Mouse (Mus musculus) heart, postnatal 0 days (tissue): Measurements from ENCODE around the gene Ebna1bp2.
A peak's percentile ranks its signal among the peaks of the same experiment; 100 is the strongest.

Source experiments
- CTCF ChIP-seq: IDR thresholded peaks from 2 replicates; pipeline ENCODE4 v1.5.1; 2016; ENCODE audit warnings: antibody characterized with exemption, control low read depth, low read depth
- EP300 ChIP-seq: IDR thresholded peaks from 2 replicates; pipeline ENCODE4 v1.6.1; 2016; ENCODE audit warnings: antibody characterized with exemption, low read depth

DNA sequence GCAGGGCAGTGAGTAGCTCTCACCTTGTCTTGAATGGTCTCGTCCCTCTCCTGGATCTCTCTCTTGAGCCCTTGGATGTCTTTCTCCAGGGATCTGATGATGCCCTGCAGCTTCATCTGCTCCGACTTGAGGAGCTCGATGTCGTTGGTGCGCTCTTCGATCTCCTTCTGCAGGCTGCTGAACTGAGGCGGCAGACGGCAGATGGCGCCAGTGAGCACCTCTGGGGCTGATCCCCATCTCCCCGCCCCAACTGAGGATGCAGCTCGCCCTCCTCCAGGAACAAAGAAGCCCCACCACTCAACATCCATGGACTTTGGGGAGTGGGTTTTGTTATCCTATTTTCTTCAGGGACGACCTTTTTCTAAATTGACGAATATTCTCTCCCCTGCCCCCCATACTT is 41.3 kb upstream of the Ebna1bp2 start:
- TF ChIP-seq CTCF, result peak; percentile 34; the same call in 1 of the 2 replicates
- TF ChIP-seq EP300, result no peak
